Mouse (Mus musculus): ENCODE data around the gene Dnaja3. TPM values are rescaled to one million over a fixed set of nuclear protein-coding genes. Genes with fewer than 3 reads are reported as not detected.
A peak's percentile ranks its signal among the peaks of the same experiment; 100 is the strongest.

Dnaja3 gene
- total RNA-seq, 1 experiment from 2014 or later, result 68.1 TPM

DNA sequence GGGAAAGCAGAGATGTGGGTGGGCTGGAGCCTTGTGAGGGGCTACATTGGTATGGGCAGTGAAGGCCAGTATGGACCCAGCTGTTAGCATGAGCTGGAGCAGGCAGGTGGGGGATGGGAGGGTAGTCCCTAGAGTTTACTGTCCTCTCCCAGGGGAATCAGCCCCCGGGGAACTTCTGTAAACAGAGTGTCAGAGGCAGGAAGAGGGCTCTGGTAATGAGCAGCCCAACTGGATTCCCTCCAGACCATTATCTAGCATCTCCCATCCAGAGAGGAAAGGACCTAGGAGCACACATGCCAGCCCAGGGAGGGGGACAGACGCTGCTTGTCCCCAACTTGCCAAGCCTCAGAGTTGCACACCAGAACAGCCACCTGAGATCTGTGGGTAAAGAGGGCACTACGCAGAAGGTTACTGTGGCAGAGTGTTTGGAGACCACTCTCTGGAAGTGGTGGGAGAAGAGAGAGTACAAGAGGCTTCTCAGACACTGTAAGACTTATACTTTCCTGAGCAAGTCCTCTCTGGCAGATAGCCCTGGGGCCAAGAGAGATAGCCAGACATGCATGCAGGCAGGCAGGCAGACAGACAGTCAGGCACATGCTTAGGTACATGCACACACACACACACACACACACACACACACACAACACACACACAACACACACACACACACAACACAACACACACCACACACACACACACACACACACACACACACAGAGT is 1.5 kb downstream of the Dnaja3 start:
- no peak for ATAC-seq (replicated peaks; ENCODE audit: low read depth, poor library complexity, severe bottlenecking)

DNA sequence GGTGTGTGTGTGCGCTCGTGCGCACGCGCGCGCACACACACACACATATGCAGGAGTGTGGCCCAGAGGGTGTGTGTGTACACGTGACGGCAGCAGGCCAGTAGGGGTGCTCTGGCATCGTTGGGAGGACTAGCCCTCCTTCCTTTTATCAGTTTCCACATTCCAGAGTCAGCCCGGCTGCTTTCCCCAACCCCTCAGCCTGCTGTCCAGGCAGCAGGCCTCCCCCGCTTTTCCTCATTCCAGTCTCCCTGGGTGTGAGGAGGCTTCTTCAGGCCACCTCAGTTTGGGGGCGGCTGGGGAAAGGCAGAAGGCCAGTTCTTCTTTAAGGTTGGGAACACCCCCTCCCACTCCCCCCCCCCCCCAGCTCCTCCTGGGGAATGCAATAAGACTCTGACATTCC is 2.4 kb downstream of the Dnaja3 start:
- no peak for ATAC-seq (replicated peaks; ENCODE audit: low read depth, poor library complexity, severe bottlenecking)

DNA sequence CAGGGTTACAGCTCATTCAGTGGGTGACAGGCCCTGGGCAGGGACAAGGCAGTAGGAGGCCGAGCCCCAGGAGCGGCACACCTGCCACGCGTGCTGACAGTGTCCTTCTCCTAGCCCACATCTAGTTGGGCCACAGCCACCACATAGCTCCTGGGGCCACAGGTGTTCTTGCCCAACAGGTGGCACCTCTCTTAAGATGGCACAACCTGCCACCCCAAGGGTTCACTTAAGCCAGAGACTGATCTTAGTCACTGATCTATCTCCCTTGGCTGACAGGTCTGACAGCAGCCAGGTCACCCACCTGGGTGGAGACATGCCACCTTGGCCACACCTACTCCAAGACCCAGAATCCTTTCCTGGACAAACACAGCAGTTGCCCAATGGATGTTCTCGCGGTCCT is 3.1 kb downstream of the Dnaja3 start:
- no peak for ATAC-seq (replicated peaks; ENCODE audit: low read depth, poor library complexity, severe bottlenecking)

DNA sequence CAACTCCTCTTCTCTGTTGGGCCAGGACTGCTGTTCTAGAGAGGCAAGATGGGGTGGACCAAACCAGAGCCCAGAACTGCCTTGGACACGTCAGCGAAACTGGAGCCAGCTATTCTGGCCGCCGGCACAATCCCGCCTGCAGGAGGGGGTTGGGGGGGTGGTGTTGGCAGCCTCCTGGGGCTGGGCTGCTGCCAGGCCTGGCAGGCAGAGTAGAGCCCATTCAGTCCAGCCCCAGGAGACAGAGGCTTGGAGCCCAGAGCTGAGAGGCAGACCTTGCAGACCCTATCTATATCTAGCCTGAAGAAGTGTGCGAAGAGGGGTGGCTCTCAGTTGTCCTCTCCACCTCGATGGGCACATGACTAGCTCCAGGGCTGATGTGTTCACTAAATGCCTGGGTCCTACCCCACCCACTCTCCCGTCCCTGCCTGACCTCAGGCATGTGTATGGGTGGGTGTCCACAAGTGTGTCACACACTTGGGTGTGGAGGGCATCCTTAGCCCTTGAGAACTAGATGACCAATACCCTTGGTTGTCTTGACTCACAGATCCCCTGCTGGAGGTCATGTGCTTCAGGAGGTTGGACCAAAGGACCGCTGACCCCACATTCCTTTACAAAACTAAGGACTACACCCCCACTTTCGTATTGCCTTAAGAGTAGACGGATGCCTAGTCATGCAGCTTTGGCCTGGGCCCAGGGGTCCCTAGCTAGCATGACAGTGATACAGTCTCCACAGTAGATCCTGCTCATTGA is 4.1 kb downstream of the Dnaja3 start:
- no peak for ATAC-seq (replicated peaks; ENCODE audit: low read depth, poor library complexity, severe bottlenecking)

DNA sequence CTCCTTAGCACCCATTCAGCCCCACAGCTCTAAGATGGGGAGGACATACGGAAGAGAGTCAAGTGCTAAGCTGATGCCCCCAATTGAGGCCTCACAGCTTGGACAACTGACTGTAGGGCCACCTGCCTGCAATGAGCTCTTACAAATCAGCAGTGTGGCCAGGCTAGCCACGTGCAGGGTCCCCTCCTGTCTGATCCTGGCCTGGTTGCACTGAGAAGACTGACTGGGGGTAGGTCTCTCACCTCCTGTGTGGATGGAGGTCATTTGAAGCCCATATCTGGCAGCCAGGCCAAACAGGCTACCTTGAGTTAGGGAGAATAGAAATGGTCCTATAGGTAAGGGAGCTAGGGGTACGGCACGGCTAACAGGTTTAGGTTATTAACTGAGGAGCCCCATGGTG is 6.1 kb downstream of the Dnaja3 start:
- ATAC-seq (replicated peaks; ENCODE audit: low read depth, poor library complexity, severe bottlenecking), result no peak

DNA sequence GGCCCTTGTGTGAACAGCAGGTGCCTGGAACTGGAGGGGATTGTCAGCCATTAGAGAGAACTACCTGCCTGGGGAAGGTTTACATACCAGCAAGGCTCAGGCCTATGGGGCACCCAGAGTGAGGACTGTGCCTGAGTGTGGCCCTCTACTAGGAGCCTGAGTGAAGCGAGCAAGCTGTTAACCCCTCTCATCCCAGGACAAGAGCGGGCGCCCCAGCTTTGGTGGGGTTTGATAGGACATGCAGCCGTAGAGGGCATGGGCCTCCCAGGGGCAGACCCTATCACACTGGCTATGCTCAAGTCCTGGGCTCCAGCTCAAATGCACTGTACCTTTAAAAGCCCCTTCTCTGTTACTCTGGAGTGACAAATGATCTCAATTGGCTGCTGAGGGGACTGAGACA is 7.0 kb downstream of the Dnaja3 start:
- ATAC-seq (replicated peaks; ENCODE audit: low read depth, poor library complexity, severe bottlenecking), result no peak

DNA sequence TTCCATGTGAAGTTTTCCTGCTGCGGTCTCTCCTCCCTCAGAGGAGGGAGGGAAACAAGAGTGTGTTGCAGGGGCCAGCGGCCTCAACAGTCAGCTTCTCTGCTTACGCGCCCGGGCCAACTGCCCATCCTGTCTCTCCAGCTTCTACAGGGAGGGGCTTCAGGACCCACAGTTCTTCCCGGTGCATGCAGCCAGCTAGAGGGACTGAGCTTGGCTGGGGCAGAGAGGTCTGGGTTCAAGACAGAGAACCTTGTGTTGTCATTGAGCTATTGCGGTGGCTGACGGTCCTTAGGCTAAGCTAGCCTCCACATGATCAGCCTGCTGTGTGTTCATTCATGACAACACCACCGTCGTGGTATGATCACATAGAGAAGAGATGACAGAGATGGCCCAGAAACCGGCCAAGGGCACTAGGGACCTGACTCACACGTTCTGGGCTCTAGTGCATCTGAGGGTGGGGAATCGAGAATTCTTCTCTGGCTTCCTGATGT is 7.9 kb downstream of the Dnaja3 start:
- no peak for ATAC-seq (replicated peaks; ENCODE audit: low read depth, poor library complexity, severe bottlenecking)

DNA sequence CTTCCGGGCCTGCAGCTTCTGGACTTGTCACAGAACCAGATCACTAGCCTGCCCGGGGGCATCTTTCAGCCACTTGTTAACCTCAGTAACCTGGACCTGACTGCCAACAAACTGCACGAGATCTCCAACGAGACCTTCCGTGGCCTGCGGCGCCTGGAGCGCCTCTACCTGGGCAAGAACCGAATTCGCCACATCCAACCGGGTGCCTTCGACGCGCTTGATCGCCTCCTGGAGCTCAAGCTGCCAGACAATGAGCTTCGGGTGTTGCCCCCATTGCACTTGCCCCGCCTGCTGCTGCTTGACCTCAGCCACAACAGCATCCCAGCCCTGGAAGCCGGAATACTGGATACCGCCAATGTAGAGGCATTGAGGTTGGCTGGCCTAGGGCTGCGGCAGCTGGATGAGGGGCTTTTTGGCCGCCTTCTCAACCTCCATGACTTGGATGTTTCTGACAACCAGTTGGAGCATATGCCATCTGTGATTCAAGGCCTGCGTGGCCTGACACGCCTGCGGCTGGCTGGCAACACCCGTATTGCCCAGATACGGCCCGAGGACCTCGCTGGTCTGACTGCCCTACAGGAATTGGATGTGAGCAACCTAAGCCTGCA is 8.7 kb downstream of the Dnaja3 start:
- no peak for ATAC-seq (replicated peaks; ENCODE audit: low read depth, poor library complexity, severe bottlenecking)

DNA sequence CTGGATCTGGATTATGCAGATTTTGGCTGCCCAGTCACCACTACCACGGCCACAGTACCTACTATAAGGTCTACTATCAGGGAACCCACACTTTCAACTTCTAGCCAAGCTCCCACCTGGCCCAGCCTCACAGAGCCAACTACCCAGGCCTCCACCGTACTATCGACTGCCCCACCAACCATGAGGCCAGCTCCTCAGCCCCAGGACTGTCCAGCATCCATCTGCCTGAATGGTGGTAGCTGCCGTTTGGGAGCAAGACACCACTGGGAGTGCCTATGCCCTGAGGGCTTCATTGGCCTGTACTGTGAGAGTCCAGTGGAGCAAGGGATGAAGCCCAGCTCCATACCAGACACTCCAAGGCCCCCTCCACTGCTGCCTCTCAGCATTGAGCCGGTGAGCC is 9.4 kb downstream of the Dnaja3 start:
- no peak for ATAC-seq (replicated peaks; ENCODE audit: low read depth, poor library complexity, severe bottlenecking)

DNA sequence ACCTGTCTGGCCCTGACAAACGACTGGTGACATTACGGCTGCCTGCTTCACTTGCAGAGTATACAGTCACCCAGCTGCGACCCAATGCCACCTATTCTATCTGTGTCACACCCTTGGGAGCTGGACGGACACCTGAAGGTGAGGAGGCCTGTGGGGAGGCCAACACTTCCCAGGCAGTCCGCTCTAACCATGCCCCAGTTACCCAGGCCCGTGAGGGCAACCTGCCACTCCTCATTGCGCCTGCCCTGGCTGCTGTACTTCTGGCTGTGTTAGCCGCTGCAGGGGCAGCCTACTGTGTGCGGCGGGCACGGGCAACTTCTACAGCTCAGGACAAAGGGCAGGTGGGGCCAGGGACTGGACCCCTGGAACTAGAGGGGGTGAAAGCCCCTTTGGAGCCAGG is 9.9 kb downstream of the Dnaja3 start:
- no peak for ATAC-seq (replicated peaks; ENCODE audit: low read depth, poor library complexity, severe bottlenecking)

DNA sequence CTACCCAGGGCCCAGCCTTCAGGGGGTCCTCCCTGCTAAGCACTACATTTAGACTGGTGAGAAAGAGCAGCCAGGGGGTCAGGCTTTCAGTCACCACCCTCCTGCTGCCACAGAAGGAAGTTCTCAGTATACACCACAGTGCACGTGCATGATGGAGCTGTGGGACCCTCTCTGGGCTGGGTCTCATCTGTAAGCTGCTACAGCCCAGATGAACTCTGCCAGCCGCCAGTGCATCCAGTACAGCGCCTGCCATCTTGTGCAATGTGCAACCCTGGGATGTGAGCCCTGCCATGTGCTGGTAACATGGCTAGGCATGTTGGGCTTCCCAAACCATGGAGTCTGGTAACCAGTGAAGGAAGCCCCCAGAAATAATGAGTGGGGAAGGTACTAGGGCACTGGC is 10.4 kb downstream of the Dnaja3 start:
- ATAC-seq (replicated peaks; ENCODE audit: low read depth, poor library complexity, severe bottlenecking), result no peak

DNA sequence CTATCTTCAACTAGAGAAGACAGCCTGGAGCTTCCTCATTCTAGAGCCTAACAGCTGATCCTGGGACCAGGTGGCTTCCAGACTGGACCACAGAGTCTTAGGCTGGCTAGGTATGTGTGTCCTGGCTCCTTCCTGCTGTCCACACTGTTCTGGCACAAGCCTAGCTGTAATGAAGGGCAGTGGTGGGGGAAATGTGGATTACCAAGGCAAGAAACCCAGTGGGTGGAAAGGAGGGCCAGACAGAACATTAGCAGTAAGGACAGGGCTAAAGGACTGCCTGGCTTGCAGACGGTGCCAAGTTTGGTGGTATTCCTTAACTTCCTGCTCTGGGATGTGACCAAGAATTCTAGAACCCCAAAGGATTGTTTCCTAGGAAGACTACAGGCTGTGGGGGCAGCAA is 11.3 kb downstream of the Dnaja3 start:
- ATAC-seq (replicated peaks; ENCODE audit: low read depth, poor library complexity, severe bottlenecking), result no peak

DNA sequence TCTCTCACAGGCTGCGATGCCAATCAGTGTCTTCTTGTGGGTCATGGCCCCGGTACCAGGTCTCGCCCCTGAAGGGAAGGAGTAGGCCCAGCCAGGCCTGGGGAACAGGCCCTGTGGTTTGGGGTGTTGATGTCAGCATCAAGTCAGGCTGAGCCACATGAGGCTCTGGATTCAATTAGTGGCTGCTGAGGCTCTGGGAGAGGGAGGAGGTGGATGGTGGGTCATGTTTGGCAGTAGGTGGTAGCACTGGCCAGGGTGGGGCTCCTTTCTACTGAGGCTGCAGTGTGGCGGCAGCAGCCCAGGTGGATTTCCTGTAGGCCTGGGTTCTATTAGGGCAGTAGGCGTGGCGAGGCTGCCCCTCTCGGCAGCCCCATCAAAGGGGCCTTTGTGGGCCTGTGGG is 11.8 kb downstream of the Dnaja3 start:
- no peak for ATAC-seq (replicated peaks; ENCODE audit: low read depth, poor library complexity, severe bottlenecking)

DNA sequence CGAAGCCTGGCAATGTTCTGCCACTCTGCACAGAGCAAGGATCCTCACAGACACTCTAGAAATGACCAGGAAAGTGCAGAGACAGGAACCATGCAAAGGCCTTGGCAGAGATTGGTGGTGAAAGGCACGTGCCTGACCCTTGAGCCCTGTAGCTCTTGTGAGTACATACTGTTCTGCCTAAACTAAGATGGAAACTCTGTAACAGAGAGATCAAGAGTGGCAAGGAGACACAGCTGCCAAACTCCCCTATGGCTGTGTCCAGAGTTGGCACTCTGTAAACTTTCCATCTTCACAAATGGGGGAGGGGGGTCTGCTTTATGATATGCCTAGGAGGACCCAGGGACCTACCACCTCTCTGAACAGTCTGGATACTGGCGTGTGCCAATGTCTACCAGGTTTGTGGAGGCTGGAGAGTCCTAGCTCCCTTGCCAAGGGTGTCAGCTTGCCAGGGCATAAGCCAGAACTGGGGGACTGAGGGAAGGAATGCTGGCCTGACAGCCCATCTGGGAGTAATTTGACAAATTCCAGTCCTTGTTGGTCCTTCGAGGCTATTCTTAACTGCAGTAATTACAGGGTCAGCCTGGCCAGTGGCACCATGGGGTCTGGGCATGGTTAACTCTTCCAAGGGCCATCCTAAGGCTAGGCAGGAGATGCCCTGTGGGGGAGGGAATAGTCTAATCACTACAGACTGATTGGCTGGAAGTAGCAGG is 13.1 kb downstream of the Dnaja3 start:
- no peak for ATAC-seq (replicated peaks; ENCODE audit: low read depth, poor library complexity, severe bottlenecking)

DNA sequence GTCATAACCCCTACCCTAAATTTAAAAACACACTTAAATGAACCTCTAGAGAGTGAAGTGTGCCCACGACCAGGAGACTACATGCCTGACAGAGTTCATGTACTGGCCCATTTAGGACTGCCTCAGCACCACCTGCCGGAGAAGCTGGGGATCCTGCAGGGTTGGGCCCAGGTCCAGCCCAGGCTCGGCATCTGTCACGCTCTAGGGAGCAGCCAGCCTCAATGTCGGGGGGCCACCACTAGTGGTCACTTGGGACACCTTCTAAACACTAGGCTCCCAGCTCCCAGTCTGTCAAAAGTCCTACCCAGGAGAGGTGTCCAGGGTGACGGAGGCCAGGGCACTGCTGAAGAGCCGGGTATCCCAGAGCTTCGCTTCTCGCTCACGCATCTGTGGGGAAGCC is 14.9 kb downstream of the Dnaja3 start:
- ATAC-seq (replicated peaks; ENCODE audit: low read depth, poor library complexity, severe bottlenecking), result no peak

DNA sequence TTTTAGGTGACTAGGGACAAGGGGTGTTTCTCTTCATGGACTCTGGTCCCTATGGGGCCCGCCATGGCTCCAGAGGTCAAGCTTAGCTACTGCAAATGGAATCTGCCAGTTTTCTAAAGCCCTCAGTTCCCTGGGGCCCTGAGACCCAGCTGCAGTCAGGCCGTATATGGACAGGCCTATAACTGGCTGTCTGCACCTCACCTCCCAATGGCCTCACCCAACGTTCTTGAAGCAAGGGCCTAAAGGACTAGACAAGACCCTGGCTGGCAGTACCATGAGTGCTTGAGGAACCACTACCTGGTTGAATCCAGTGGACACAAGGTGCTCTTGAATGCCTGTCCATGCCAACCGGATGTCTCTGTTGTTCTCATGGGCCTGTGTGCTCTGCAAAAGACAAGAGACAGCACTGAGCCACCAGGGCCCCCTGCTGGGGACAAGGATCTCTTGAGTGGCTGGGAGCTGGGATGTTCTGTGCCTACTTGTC is 15.5 kb downstream of the Dnaja3 start:
- ATAC-seq (replicated peaks; ENCODE audit: low read depth, poor library complexity, severe bottlenecking), result no peak

DNA sequence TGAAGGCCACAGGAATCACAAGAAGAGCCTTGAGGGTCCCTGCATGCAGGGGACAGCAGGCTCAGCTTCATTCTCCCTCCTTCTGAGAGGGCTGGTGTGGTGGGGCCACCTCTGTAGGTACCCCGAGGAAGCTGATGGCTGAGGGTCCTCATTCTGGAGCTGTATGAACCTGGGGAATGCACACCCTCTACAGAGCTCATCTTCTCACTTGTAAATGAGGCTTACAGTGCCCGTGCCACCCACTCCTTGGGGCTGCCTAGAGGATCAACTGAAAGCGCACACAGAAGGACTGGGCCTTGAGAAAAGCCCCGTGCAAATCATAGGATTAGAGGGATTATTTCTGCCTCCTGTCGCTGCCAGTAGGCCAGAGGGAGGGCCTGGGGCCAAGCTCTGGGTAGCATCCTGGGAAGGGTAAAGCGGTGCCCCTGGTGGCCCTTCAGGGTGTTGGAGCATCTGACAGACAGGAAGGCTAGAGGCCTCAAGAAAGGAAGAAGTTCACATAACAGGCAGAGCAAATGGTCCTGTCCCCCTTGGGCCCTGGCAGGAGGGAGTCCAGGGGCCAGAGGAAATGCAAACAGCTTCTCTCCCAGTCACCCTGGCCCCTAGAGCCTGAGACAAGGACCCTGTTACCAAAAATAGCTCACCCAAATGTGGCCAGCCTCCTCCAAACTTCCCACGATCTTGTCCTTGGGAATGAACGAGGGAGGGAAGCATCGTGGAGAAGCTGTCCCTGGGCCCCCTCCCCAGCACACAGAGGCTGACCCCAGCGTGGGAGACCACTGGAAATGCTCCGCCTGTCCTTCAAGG is 16.2 kb downstream of the Dnaja3 start:
- ATAC-seq (replicated peaks; ENCODE audit: low read depth, poor library complexity, severe bottlenecking), result peak; percentile 75

DNA sequence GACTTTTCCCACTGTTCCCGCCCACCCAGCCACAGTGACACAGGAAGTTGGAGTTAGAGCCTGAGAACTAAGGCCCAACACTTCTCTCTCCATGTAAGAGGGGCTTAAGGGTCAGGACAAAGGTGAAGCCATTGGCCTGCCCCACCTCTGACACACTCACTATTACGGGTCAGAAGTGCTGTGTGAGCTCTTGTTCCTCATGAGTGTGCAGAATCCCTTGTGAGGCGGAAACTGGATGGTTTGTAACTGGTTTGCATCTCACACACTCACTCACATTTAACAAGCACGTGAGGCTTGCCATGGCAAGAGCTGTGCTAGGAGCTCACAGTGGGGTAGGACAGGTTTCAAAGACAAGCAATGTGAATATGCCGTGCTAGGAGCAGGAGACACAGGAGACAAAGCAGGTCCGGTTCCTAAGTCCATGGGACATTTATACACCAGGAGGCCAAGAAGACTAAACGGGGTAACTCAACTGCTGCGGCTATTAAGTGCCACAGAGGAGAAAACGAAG is 16.8 kb downstream of the Dnaja3 start:
- ATAC-seq (replicated peaks; ENCODE audit: low read depth, poor library complexity, severe bottlenecking), result no peak

DNA sequence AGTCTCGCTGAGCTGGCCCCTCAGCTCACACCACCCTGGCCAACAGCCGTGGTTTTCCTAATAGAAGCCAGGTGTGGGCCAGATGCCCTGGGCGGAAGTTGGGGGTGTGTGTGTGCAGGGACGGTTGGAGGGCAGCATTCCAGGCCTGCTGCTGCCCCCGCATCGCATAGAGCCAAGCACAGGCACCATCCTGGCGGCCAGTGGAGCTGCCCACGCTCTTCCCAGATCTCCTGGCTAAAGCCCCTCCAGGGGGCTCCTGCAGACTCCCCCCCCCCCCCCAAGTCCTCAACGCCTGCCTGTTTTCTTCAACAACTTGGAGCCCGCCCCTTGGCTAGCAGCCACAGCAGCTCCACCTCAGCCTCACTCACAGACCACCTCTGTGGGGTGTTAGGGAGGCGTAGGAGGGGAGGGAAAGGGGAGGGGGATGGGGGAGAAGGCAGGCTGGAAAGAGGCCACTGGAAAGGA is 19.0 kb downstream of the Dnaja3 start:
- peak; percentile 26; the same call in 1 of the 2 replicates for ATAC-seq (replicated peaks; ENCODE audit: low read depth, poor library complexity, severe bottlenecking)

Measured in common myeloid progenitor, adult 5-6 weeks (primary cell).